Mouse (Mus musculus) cerebellum, adult 11 months (tissue): ENCODE measurements around the gene Cenpe.

Experiments used
- DNase-seq: peaks from one replicate; pipeline ENCODE4 v3.0.0; 2022

Gene Cenpe

GRCm38 (mm10) chr3:135280669-135281415 is 68.5 kb downstream of the Cenpe start, which contains the start of gene Bdh2:
Bdh2 (plus strand) TSS chr3:135281221.
- peak; percentile 29 for DNase-seq

- DNase-seq = no peak
Observed at GRCm38 (mm10) chr3:135281701-135282100, 69.4 kb downstream of the Cenpe start.

- no peak for DNase-seq
Observed at GRCm38 (mm10) chr3:135285256-135285655, 72.9 kb downstream of the Cenpe start.

- no peak for DNase-seq
Observed at GRCm38 (mm10) chr3:135285807-135286206, 73.5 kb downstream of the Cenpe start.

- DNase-seq = no peak
Observed at GRCm38 (mm10) chr3:135288138-135288750, 75.9 kb downstream of the Cenpe start.

GRCm38 (mm10) chr3:135289148-135289547 is 76.8 kb downstream of the Cenpe start:
- no peak for DNase-seq

GRCm38 (mm10) chr3:135290249-135290894 is 78.0 kb downstream of the Cenpe start:
- peak; percentile 4 for DNase-seq

- DNase-seq = no peak
Observed at GRCm38 (mm10) chr3:135293703-135294102, 81.4 kb downstream of the Cenpe start.

GRCm38 (mm10) chr3:135295559-135295958 is 83.2 kb downstream of the Cenpe start:
- no peak for DNase-seq

- DNase-seq = no peak
Observed at GRCm38 (mm10) chr3:135298560-135298959, 86.2 kb downstream of the Cenpe start.

GRCm38 (mm10) chr3:135300081-135300480 is 87.7 kb downstream of the Cenpe start:
- DNase-seq = no peak

- DNase-seq = no peak
Observed at GRCm38 (mm10) chr3:135304060-135304459, 91.7 kb downstream of the Cenpe start.

GRCm38 (mm10) chr3:135304566-135304965 is 92.2 kb downstream of the Cenpe start:
- no peak for DNase-seq

GRCm38 (mm10) chr3:135307411-135308259 is 95.3 kb downstream of the Cenpe start, which contains the start of gene Slc9b2:
Slc9b2 (plus strand) TSS chr3:135307700.
- no peak for DNase-seq

GRCm38 (mm10) chr3:135312916-135313491 is 100.7 kb downstream of the Cenpe start:
- DNase-seq = no peak

GRCm38 (mm10) chr3:135313727-135314126 is 101.4 kb downstream of the Cenpe start:
- no peak for DNase-seq

- DNase-seq = no peak
Observed at GRCm38 (mm10) chr3:135314811-135315210, 102.5 kb downstream of the Cenpe start.

- DNase-seq = no peak
Observed at GRCm38 (mm10) chr3:135315720-135316425, 103.5 kb downstream of the Cenpe start.

- DNase-seq = no peak
Observed at GRCm38 (mm10) chr3:135318331-135318730, 106.0 kb downstream of the Cenpe start.
